Mouse (Mus musculus): ENCODE measurements around the gene Kbtbd4.

GRCm38 (mm10) chr2:90893673-90894298 is 10.8 kb upstream of the Kbtbd4 start:
- TF ChIP-seq MAFK (IDR thresholded peaks at IDR 0.05; ENCODE audit: insufficient read depth, low read depth, low read length) (no peak), ZNF384 (IDR thresholded peaks at IDR 0.05; ENCODE audit: low read depth, low read length) (no peak)

Data from ES-E14 (cell line).